Mouse (Mus musculus): ENCODE data around the gene Gm4836.
"Not testable (repeated sequence)": the region's sequence is repeated elsewhere in the genome, so short reads cannot be mapped to it uniquely, and the experiment has no call there.

The Gm4836 gene

DNA sequence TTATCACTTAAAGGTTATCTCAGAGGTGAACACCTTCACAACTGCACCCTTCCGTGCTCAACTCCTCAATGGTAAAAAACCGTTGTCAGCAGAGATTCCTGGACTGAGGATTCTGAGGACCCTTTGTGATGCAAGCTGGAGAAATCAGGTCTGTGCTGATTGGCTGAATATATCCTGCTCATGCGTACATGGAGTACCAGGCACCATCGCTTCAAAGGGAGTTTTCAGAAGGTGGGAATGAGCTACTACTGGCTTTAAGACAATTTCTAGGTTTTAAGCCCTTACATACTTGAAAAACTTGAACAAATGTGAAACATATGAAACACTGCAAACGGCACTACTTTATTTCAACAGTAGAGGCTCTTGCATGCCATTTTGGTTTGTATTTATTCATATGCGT, at the start of gene Gm4836:
TSS of gene Gm4836 (minus strand) at position 101 of the 400 bp plus-strand sequence.
- not testable (repeated sequence) for DNase-seq (ENCODE audit: low read depth, low spot score)
